Mouse (Mus musculus) effector memory CD4-positive, alpha-beta T cell, adult 5 months (primary cell): ENCODE results near the gene Hemk1. TPM values are rescaled to one million over a fixed set of nuclear protein-coding genes. Genes with fewer than 3 reads are reported as not detected.

Source experiments
- polyA plus RNA-seq: library from polyadenylated mRNA; unstranded; fragments of 100-300 nt; shearing (Covaris generic); gene quantifications from one replicate; pipeline ENCODE4 v1.2.1, GENCODE M21; 2017

Gene Hemk1
- polyA plus RNA-seq, result 6.2 TPM

DNA sequence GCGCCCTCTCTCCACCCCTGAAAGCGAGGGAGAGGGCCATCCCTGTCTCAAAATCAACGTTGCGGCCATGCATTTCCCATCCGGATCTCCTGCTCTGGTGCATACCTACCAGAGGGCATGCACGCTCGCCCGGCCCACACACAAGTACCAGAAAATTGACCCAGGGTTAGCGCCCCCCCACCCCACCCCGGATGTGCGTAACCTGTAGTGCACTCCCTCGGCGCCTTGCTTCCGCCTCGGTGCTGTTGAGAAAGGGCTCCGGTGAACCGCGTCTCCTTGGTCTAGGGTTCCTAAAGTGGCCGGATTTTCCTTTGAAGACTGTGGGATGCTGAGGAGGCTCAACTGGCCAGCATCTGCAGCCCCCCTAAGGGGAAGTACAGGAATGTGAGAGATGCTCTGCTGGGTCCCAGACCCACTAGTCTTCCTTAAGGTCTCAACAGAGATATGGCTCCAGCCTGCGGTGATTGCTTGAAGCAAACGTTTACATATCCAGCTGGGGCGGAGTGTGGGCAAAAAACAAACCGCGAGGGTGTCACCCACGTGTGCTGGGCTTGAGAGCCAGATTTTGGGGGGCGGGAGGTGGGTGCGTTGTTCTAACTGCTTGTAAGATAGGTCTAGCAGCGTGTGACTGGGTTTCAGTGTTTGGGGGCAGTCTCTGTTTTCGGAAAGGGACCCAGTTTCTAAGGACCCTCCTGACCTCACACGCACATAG is at the start of gene Hemk1:
Gene Hemk1, minus strand, starts transcription at position 179 of the 712 bp plus-strand sequence.

DNA sequence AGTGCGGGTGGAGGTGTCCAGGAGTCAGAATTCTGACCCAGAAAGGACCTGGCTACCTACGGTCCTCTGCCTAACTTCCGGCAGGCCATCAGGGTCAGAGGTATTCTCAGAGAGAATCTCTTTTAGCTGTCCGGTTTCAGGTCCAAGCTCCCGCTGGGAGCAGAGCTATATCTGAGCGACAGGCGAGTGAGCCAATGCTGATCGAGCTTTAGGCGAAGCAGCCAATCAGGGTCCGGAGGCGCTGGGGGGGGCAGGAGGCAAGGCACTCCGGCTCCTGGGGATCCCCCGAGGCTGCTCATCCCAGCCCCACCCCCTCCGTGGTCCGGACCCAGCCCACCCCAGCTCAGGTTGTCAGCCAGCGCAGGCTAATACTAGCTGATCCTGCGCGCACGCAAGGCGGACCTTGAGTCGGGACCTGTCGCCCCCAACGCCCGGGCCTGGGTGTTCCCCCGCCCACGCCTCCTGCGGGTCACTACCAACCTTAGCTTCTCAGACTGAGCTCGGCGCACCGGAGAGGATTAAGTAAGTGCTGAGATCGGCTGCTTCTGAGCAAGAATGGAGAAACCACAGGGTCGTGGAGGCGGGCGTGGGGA is 2.2 kb upstream of the Hemk1 start, which contains the start of gene 6430571L13Rik:
Gene 6430571L13Rik, plus strand, starts transcription at position 336 of the 593 bp plus-strand sequence.

DNA sequence AAGGTAGTCTGAATTCAATTTTAAA is 42.3 kb downstream of the Hemk1 start, which contains the start of gene Cish:
Gene Cish, plus strand, starts transcription at position 11 of the 25 bp plus-strand sequence.

DNA sequence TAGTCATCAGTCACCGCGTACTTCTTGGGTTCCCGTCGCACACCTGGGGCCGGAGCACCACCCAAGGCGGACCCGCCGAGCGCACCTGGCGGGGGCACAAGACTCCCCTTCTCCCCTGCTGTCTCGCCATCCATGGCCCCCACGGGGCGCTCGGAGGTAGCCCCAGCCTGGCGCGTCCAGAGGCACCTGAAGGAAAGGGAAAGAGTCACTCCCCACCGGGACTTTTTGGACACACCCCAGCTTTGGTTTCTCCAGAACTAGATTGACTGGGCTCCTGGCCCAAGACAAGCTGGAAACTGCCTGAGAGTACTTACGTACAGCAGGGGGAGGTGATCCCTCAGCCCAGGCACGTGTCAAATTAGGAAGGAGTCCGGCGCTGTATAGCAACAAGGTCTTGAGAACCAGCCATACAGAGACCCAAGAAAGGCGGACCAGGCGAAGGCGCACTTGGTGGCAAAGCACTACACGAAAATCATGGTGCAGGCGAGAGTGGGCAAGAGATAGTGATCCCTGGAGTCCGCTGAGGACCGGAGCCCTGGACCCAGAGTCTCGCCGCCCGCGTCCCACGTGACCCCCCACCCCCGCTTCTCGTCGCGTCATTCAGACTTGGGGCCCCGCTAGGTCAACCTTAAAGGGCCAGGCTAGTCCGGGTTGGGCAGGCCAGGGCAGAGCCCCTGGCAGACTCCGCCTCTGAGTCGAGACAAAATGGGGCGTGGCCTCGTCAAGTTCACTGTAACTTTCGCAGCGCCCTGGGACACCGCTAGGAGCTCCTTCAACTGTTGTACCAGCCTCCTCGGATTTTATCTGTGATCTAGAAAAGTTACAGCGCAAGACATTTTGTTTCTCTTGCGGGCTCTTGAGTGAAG is 48.7 kb downstream of the Hemk1 start, which contains the start of gene Mapkapk3:
Gene Mapkapk3, minus strand, starts transcription at position 667 of the 866 bp plus-strand sequence.

Other genes with a start within 250 kb of the Hemk1 start
- gene Dock3, start 106.4 kb downstream of the Hemk1 start, polyA plus RNA-seq, result 0.60 TPM
- 97.6 TPM for gene Mapkapk3, start 48.5 kb downstream of the Hemk1 start, polyA plus RNA-seq
- gene Cish, start 42.3 kb downstream of the Hemk1 start, polyA plus RNA-seq, result 167 TPM
- gene 6430571L13Rik, start 2.3 kb upstream of the Hemk1 start, polyA plus RNA-seq, result 0.34 TPM
- gene Cacna2d2, start 61.3 kb upstream of the Hemk1 start, polyA plus RNA-seq, result 0.09 TPM
- 55.2 TPM for gene Tmem115, start 195.6 kb upstream of the Hemk1 start, polyA plus RNA-seq
- 27.9 TPM for gene Cyb561d2, start 203.8 kb upstream of the Hemk1 start, polyA plus RNA-seq
- gene Nprl2, start 203.9 kb upstream of the Hemk1 start, polyA plus RNA-seq, result 47.6 TPM
- 3.1 TPM for gene Zmynd10, start 208.9 kb upstream of the Hemk1 start, polyA plus RNA-seq
- gene Rassf1, start 213.2 kb upstream of the Hemk1 start, polyA plus RNA-seq, result 165 TPM
- 39.7 TPM for gene Tusc2, start 224.9 kb upstream of the Hemk1 start, polyA plus RNA-seq
- 3.9 TPM for gene Hyal2, start 229.6 kb upstream of the Hemk1 start, polyA plus RNA-seq
- 1.8 TPM for gene Hyal1, start 238.6 kb upstream of the Hemk1 start, polyA plus RNA-seq
- gene Naa80, start 240.5 kb upstream of the Hemk1 start, polyA plus RNA-seq, result 11.1 TPM
- 0.35 TPM for gene Hyal3, start 242.5 kb upstream of the Hemk1 start, polyA plus RNA-seq
- 17.4 TPM for gene Ifrd2, start 249.3 kb upstream of the Hemk1 start, polyA plus RNA-seq